Mouse (Mus musculus) hindbrain, embryonic 12.5 days (tissue): ENCODE measurements around the gene Dnaja4. TPM values are rescaled to one million over a fixed set of nuclear protein-coding genes. Genes with fewer than 3 reads are reported as not detected.

Source experiments
- ATAC-seq: fragments of 200-750 bp; cut with Nextera tagmentation; 2 replicates; pipeline ENCODE4 v1.8.0; 2017; ENCODE audit warnings: moderate TSS enrichment; ENCODE audit not compliant: low FRiP score
- H3K27ac ChIP-seq: fragments of 300-500 bp; sonication (generic); 2 replicates; pipeline ENCODE4 v1.5.1; 2016; ENCODE audit warnings: mild to moderate bottlenecking
- H3K27me3 ChIP-seq: fragments of 300-500 bp; sonication (generic); 2 replicates; pipeline ENCODE4 v1.6.1; 2016; ENCODE audit warnings: mild to moderate bottlenecking
- H3K36me3 ChIP-seq: fragments of 300-500 bp; sonication (generic); 2 replicates; pipeline ENCODE4 v1.6.1; 2016; ENCODE audit warnings: mild to moderate bottlenecking
- H3K4me1 ChIP-seq: fragments of 300-500 bp; sonication (generic); 2 replicates; pipeline ENCODE4 v1.6.1; 2016
- H3K4me2 ChIP-seq: fragments of 300-500 bp; sonication (generic); replicated peaks from 2 replicates; pipeline ENCODE4 v1.6.1; 2016; ENCODE audit warnings: mild to moderate bottlenecking
- H3K4me3 ChIP-seq: fragments of 300-500 bp; sonication (generic); 2 replicates; pipeline ENCODE4 v1.5.1; 2016; ENCODE audit warnings: mild to moderate bottlenecking
- H3K9ac ChIP-seq: fragments of 300-500 bp; sonication (generic); 2 replicates; pipeline ENCODE4 v1.6.1; 2016; ENCODE audit warnings: mild to moderate bottlenecking, moderate library complexity
- H3K9me3 ChIP-seq: fragments of 300-500 bp; sonication (generic); replicated peaks from 2 replicates; pipeline ENCODE4 v1.6.1; 2016; ENCODE audit warnings: mild to moderate bottlenecking
- WGBS: fragments of 180-500 bp; shearing (Covaris S2); methylation state at CpG from one replicate; pipeline ENCODE4 v1.1.7; 2016; 5-methylcytosine and 5-hydroxymethylcytosine counted together
- microRNA-seq: library from miRNA; unstranded; fragments of <30 nt; microRNA quantifications from one replicate; pipeline ENCODE4, GENCODE M21; 2017
- polyA plus RNA-seq: library from polyadenylated mRNA; unstranded; fragments of >200 nt; fragmentation: Nextera tagmentation; extraction: Ambion mirVana; gene quantifications from 2 replicates; pipeline ENCODE4 v1.2.1, GENCODE M21; 2016

The Dnaja4 gene
- polyA plus RNA-seq, 1 experiment from 2014 or later, result 7.1 TPM

DNA sequence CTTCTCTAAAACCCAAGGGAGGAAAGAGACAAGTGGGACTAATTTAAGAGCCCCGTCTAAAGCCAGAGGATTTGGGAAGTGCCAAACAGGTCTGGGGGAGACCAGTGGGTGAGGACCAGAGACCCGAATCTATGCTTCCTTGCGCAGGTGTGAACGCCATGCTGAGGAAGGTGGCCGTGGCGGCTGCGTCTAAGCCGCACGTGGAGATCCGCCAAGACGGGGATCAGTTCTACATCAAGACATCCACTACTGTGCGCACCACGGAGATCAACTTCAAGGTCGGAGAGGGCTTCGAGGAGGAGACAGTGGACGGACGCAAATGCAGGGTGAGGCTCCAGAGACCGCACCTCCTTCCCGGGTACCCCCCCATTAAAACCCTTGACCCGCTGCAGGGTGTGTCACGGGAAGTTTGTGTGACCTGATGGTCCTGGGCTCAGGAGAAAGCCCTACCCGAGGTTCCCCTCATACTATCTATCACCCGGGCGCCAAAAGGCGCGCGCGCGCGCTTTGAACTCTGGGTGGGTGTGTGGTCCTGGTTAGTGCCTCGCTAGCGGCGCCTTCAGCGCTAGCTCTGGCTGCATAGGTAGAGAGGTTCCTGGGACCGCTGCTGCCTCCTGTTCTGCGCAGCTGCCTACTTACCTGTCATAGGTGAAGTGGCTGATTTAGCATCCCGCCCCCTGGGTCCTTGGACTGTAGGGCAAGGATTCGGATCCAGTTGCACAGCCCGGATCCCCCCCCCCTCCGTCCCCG lies 66.8 kb downstream of the Dnaja4 start:
- Histone ChIP-seq H3K36me3 (no peaks in the 10 kb centered on the region), H3K27ac (no peak overlapping the region), H3K9me3 (no peaks in the 10 kb centered on the region), H3K4me3 (peak overlapping the region; percentile 42), H3K27me3 (peaks cover 52% of the 10 kb centered on the region), H3K4me2 (peak overlapping the region; percentile 81), H3K4me1 (peaks cover 37% of the 10 kb centered on the region), H3K9ac (peak overlapping the region; percentile 54)
- under 1% methylated on average over 37 of the region's 41 CpGs for WGBS
- 0 out of 2 replicates have a peak, but pooled peaks have one; percentile 11 for ATAC-seq

Small RNA genes within 50 kb of the gene (microRNA-seq; reads per million reads assigned to microRNA genes)
- not detected for gene Mir5710

Other genes with a start within 250 kb of the Dnaja4 start
- 27.1 and 27.7 TPM in 2 replicates for gene Dmxl2, start 197.2 kb upstream of the Dnaja4 start, polyA plus RNA-seq
- gene Sh2d7, start 159.9 kb upstream of the Dnaja4 start, polyA plus RNA-seq, result not detected in 2 replicates
- gene Cib2, start 138.7 kb upstream of the Dnaja4 start, polyA plus RNA-seq, result 23.5 and 24.7 TPM in 2 replicates
- gene Idh3a, start 112.5 kb upstream of the Dnaja4 start, polyA plus RNA-seq, result 101 and 103 TPM in 2 replicates
- gene Acsbg1, start 37.0 kb upstream of the Dnaja4 start, polyA plus RNA-seq, result 6.0 and 6.2 TPM in 2 replicates
- gene Wdr61, start 35.6 kb downstream of the Dnaja4 start, polyA plus RNA-seq, result 117 and 128 TPM in 2 replicates
- 655 and 681 TPM in 2 replicates for gene Crabp1, start 65.9 kb downstream of the Dnaja4 start, polyA plus RNA-seq
- gene Ireb2, start 164.9 kb downstream of the Dnaja4 start, polyA plus RNA-seq, result 65.6 and 70.4 TPM in 2 replicates
- gene Hykk, start 218.4 kb downstream of the Dnaja4 start, polyA plus RNA-seq, result 6.0 and 7.1 TPM in 2 replicates